Comparison of ENCODE assay signal across 9 mouse cellular contexts in the genomic region with DNA sequence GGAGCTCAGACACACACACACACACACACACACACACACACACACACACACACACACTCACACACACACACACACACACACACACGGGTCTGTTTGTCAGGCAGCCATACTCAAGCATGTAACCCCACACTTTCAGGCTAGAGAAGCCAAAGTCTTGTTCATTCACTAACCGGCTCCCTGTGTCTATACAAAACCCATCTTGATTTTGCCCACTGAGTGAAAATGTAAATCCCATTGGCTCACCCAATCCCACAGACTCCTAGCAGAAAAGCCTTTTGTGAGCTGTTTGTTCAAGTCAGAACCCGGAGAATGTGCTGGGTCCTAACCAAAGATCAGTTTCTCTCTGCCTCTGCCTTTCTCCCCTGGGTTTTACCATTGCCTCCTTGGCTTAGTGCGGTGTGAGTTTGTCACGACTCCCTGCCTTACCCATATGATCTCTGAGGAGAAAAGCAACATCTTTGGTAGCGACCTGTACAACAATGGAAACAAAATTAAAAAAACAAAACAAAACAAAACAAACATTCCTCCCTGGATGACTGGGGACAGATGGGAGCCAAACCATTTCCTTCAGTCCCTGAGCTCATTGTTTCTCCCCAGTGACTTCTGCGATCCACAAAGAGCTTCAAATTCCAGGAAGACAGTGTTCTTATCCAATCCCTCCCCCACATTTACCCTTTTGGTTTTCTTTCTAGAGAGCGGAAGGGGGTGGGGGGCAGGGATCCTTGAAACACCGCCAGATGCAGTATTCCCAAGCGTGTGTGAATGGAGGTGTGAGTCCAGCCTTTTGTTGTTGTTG. TPM values are rescaled to one million over a fixed set of nuclear protein-coding genes. Genes with fewer than 3 reads are reported as not detected.
DNase-seq lines count a peak whose midpoint lies in the region; ATAC-seq and TF ChIP-seq lines count a peak whose summit lies in the region.
"Had no signal": no experiment of that assay in that cellular context is flagged by ENCODE, and none has a peak within 500 bp of the region (broad histone marks: within the 10 kb centered on the region; RNA-seq: fewer than 3 reads in every experiment).

No protein-coding gene starts in this region.

- no peaks in the 10 kb centered on the region for H3K27me3 ChIP-seq in forebrain, embryonic 14.5 days (replicated peaks; ENCODE audit: control insufficient read depth, insufficient read depth, low read length)
- H3K27me3 ChIP-seq in intestine, embryonic 15.5 days (replicated peaks) = no peaks in the 10 kb centered on the region
- peaks cover 8% of the 10 kb centered on the region; the same call in 1 of the 2 replicates for H3K27me3 ChIP-seq in midbrain, embryonic 12.5 days
- H3K27me3 ChIP-seq: liver, embryonic 15.5 days had no signal

- H3K9ac ChIP-seq in forebrain, embryonic 14.5 days (ENCODE audit: low read length) = no peak overlapping the region
- H3K9ac ChIP-seq in intestine, embryonic 15.5 days = no peak overlapping the region
- H3K9ac ChIP-seq in midbrain, embryonic 12.5 days (replicated peaks) = no peak overlapping the region
- H3K9ac ChIP-seq: liver, embryonic 15.5 days had no signal

- no peaks in the 10 kb centered on the region for H3K36me3 ChIP-seq in forebrain, embryonic 14.5 days (ENCODE audit: control insufficient read depth, insufficient read depth, low read length)
- H3K36me3 ChIP-seq in intestine, embryonic 15.5 days = no peaks in the 10 kb centered on the region
- H3K36me3 ChIP-seq in midbrain, embryonic 12.5 days = no peaks in the 10 kb centered on the region
- H3K36me3 ChIP-seq: liver, embryonic 15.5 days had no signal

- 6% methylated on average over 10 of the region's 10 CpGs for WGBS in forebrain, embryonic 14.5 days
- WGBS in intestine, embryonic 15.5 days = 21% methylated on average over 10 of the region's 10 CpGs
- WGBS in midbrain, embryonic 12.5 days = 6% methylated on average over 10 of the region's 10 CpGs

- H3K4me3 ChIP-seq in forebrain, embryonic 14.5 days (ENCODE audit: low read depth, low read length) = no peak overlapping the region
- no peak overlapping the region for H3K4me3 ChIP-seq in intestine, embryonic 15.5 days (replicated peaks)
- H3K4me3 ChIP-seq in midbrain, embryonic 12.5 days = peak overlapping the region; percentile 9; the same call in 1 of the 2 replicates
- H3K4me3 ChIP-seq in left cerebral cortex, adult 2 months = no peak overlapping the region
- H3K4me3 ChIP-seq: liver, embryonic 15.5 days had no signal

- peak; percentile 11 for DNase-seq in adipocyte (ENCODE audit: low spot score)
- DNase-seq in forebrain, embryonic 14.5 days (ENCODE audit: low spot score) = peak; percentile 40
- DNase-seq in right cerebral cortex, postnatal 14 days = no peak
- DNase-seq in left cerebral cortex, adult 2 months (ENCODE audit: extremely low spot score in 1 of 2, low spot score in 2 of 2) = no peak
- no peak for DNase-seq in spleen, adult 12 weeks (ENCODE audit: low spot score)

- H3K4me2 ChIP-seq in forebrain, embryonic 14.5 days (ENCODE audit: low read length) = peak overlapping the region; percentile 30
- peak overlapping the region; percentile 40 for H3K4me2 ChIP-seq in intestine, embryonic 15.5 days (replicated peaks)
- peak overlapping the region; percentile 45 for H3K4me2 ChIP-seq in midbrain, embryonic 12.5 days (replicated peaks)
- H3K4me2 ChIP-seq: liver, embryonic 15.5 days had no signal

- no peaks in the 10 kb centered on the region for H3K9me3 ChIP-seq in forebrain, embryonic 14.5 days (replicated peaks; ENCODE audit: control insufficient read depth, low read length)
- no peaks in the 10 kb centered on the region for H3K9me3 ChIP-seq in intestine, embryonic 15.5 days
- H3K9me3 ChIP-seq in midbrain, embryonic 12.5 days = no peaks in the 10 kb centered on the region
- H3K9me3 ChIP-seq: liver, embryonic 15.5 days had no signal

- no peak for TF ChIP-seq CTCF in left cerebral cortex, adult 2 months (IDR thresholded peaks at IDR 0.05)

- peak overlapping the region; percentile 61; the same call in 1 of the 2 replicates for H3K27ac ChIP-seq in forebrain, embryonic 14.5 days (ENCODE audit: low read depth, low read length)
- H3K27ac ChIP-seq in intestine, embryonic 15.5 days = no peak overlapping the region
- peak overlapping the region; percentile 44; the same call in 1 of the 2 replicates for H3K27ac ChIP-seq in midbrain, embryonic 12.5 days (replicated peaks)
- H3K27ac ChIP-seq in left cerebral cortex, adult 2 months = no peak overlapping the region
- H3K27ac ChIP-seq: liver, embryonic 15.5 days had no signal

- ATAC-seq in forebrain, embryonic 14.5 days = 0 out of 2 replicates have a peak, but pooled peaks have one; percentile 23
- ATAC-seq in intestine, embryonic 15.5 days = 0 out of 2 replicates have a peak, but pooled peaks have one; percentile 34
- peak; percentile 41; the same call in 1 of the 2 replicates for ATAC-seq in midbrain, embryonic 12.5 days (ENCODE audit: low FRiP score, low read depth)
- no peak for ATAC-seq in erythroid progenitor cell, adult 5-6 weeks (replicated peaks; ENCODE audit: low FRiP score, poor library complexity, severe bottlenecking)

- intact Hi-C loops in left cerebral cortex, adult 2 months (cut with DNase I) = no loop called here

- peaks cover 4% of the 10 kb centered on the region; the same call in 1 of the 2 replicates for H3K4me1 ChIP-seq in forebrain, embryonic 14.5 days (ENCODE audit: control insufficient read depth, insufficient read depth, low read length)
- H3K4me1 ChIP-seq in intestine, embryonic 15.5 days (replicated peaks) = 0 out of 2 replicates have a peak, but pooled peaks cover 5% of the 10 kb centered on the region
- peaks cover 10% of the 10 kb centered on the region for H3K4me1 ChIP-seq in midbrain, embryonic 12.5 days
- H3K4me1 ChIP-seq: liver, embryonic 15.5 days had no signal

RNA-seq across cellular contexts. Expression of a gene that starts 35.6 kb away (rescaled TPM):
- polyA plus RNA-seq in forebrain, embryonic 14.5 days (2014; fragmentation: Nextera tagmentation; extraction: Ambion mirVana) = 3.6 and 5.0 TPM in 2 replicates
- polyA plus RNA-seq in intestine, embryonic 15.5 days (2015; fragmentation: Nextera tagmentation; extraction: Ambion mirVana) = 2.4 TPM in 2 replicates
- polyA plus RNA-seq in midbrain, embryonic 12.5 days (2016; fragmentation: Nextera tagmentation; extraction: Ambion mirVana) = 5.6 and 6.2 TPM in 2 replicates
- 0.72 TPM in 1 of 2 replicates, not detected in the other for total RNA-seq in erythroid progenitor cell, adult 5-6 weeks (2015; ENCODE audit: low replicate concordance)
- total RNA-seq in erythroid progenitor cell, adult 5-6 weeks (2017; ENCODE audit: low replicate concordance) = 0.13 and 0.83 TPM in 2 replicates
- total RNA-seq in left cerebral cortex, adult 2 months (2021) = 10 to 100 TPM; 63.3 to 68.9 TPM

RNA-seq across cellular contexts. Expression of a gene that starts 43.3 kb away (rescaled TPM):
- 9.6 and 16.2 TPM in 2 replicates for polyA plus RNA-seq in forebrain, embryonic 14.5 days (2014; fragmentation: Nextera tagmentation; extraction: Ambion mirVana)
- 6.8 and 11.6 TPM in 2 replicates for polyA plus RNA-seq in intestine, embryonic 15.5 days (2015; fragmentation: Nextera tagmentation; extraction: Ambion mirVana)
- 12.1 and 13.8 TPM in 2 replicates for polyA plus RNA-seq in midbrain, embryonic 12.5 days (2016; fragmentation: Nextera tagmentation; extraction: Ambion mirVana)
- total RNA-seq in erythroid progenitor cell, adult 5-6 weeks (2015; ENCODE audit: low replicate concordance) = 1.4 and 15.5 TPM in 2 replicates
- 2.4 and 6.6 TPM in 2 replicates for total RNA-seq in erythroid progenitor cell, adult 5-6 weeks (2017; ENCODE audit: low replicate concordance)
- 100 to 1,000 TPM in 1 of 2 experiments, 10 to 100 TPM in 1; 99.3 to 109 TPM for total RNA-seq in left cerebral cortex, adult 2 months (2021)

Comparison
In these comparisons a context has a peak if more than half of its experiments do, and no peak if none do; other contexts are left out.
1. DNase-seq: peak in adipocyte (single experiment) and forebrain, embryonic 14.5 days (single experiment); none in right cerebral cortex, postnatal 14 days (single experiment), left cerebral cortex, adult 2 months (0 of 2) and spleen, adult 12 weeks (single experiment).
2. H3K27ac ChIP-seq: peak in forebrain, embryonic 14.5 days (single experiment) and midbrain, embryonic 12.5 days (single experiment); none in intestine, embryonic 15.5 days (single experiment) and left cerebral cortex, adult 2 months (single experiment).
3. Peak in every context shown above with its lines, with median percentiles within 50 percentile points of each other: H3K4me2 ChIP-seq.